Mouse (Mus musculus) gastrocnemius, postnatal 4 days (tissue): ENCODE data around the gene Gm14406. TPM values are rescaled to one million over a fixed set of nuclear protein-coding genes. Genes with fewer than 3 reads are reported as not detected.
"Not testable (repeated sequence)": the region's sequence is repeated elsewhere in the genome, so short reads cannot be mapped to it uniquely, and the experiment has no call there.

Experiments used
- DNase-seq, 2 experiments: peaks; one replicate each; pipeline ENCODE4 v3.0.0; 2021 to 2022; ENCODE audit warnings: low spot score in 2 of 2, mixed read lengths in 2 of 2
- long read RNA-seq, 2 experiments: library from polyadenylated mRNA; stranded (forward); transcript quantifications; one replicate each; pipeline ENCODE4 v2.0.0; 2021
- total RNA-seq, 2 experiments: library from RNA; stranded (reverse); gene quantifications; 2 replicates each; pipeline ENCODE4 v1.2.3; 2021

Gene Gm14406
- under 1 TPM in 1 of 2 experiments, not detected in 1; 0.21 TPM for total RNA-seq
- long read RNA-seq, experiment 1, partial matches to known transcripts, result 0 of 1 reads
- long read RNA-seq, experiment 1, other reads (novel, unspliced or antisense), result 1 of 1 reads
- long read RNA-seq, experiment 2, result 0 reads

DNA sequence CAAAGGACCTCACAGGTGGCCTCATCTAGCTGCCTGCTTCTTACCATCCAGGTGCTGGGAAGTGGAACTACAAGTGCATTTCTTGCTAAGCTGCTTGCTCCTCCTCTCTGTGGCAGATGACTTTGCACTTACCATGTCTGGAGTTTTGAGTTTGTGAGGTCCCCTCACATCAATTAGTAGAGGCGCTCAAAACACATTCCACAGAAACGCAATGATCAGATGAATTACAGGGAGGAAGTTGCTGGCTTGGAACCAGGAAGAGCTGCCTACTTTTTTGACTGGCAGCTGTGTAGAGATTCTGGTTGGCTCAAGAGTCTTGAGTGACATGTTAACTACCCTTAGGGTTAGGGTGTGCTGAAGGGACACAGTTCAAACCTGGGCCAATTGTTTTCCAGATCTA lies at the start of gene Gm14406:
TSS of gene Gm14406 (minus strand) at position 213 of the 400 bp plus-strand sequence.
- not testable (repeated sequence) for DNase-seq

- DNase-seq, result not testable (repeated sequence)
Measured at GRCm38 (mm10) chr2:177575141-177575540, 2.9 kb downstream of the Gm14406 start.

DNA sequence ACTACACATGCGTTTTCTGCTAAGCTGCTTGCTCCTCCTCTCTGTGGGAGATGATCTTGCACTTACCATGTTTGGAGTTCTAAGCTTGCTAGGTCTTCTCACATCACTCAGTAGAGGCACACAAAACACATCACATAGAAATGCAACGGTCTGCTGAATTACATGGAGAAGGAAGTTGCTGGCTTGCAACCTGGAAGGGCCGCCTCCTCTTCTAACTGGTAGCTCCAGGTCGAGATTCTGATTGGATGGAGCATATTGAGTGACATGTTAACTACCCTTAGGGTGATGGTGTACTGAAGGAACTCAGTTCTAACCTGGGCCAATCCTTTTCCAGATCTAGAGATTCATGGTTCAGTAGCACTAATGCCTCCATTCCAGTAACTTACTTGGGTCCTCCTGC lies 18.6 kb downstream of the Gm14406 start:
- not testable (repeated sequence) for DNase-seq

- DNase-seq, result not testable (repeated sequence)
Measured at GRCm38 (mm10) chr2:177555261-177555660, 22.7 kb downstream of the Gm14406 start.

GRCm38 (mm10) chr2:177537717-177538116 lies 40.3 kb downstream of the Gm14406 start:
- not testable (repeated sequence) for DNase-seq

DNA sequence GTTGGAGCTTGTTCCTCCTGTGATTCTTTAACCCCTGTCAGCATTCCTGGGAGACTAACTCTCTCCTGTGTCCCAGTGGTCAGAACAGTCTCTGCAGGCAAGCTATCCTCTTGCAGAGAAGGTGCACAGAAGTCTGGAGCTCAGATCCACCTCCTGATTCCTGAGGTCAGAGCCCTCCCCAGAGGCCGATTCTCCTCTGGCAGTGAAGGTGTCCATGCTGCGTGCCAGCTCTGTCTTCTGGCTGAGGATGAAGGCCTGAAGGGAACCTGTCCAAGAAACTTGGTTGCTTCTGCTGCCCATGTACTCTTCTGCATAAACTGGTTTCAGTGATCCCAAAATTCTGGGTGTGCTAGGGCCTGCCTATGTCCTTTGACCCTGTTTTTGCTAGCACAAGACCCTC lies 40.9 kb downstream of the Gm14406 start:
- not testable (repeated sequence) for DNase-seq

GRCm38 (mm10) chr2:177535876-177536275 lies 42.1 kb downstream of the Gm14406 start:
- DNase-seq, result no peak

DNA sequence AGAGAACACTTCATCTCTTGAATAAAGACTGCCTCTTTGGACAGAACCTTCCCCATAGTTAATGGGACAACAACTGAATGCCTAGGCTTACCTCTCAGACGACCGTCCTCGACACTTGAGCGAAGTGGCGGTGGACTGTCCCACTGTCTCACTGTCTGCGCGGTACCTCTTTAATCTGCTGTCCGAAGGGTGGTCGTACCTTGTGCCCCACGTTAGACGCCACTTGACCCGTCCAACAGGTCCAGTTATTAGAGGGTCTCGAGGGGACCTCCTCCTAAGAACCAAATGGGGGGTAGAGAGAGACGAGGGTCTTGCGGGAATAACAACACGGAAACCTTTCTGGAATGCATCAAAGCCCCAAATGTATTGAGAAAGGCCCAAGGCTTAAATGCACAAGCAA lies 53.8 kb downstream of the Gm14406 start:
- DNase-seq, result not testable (repeated sequence)

DNA sequence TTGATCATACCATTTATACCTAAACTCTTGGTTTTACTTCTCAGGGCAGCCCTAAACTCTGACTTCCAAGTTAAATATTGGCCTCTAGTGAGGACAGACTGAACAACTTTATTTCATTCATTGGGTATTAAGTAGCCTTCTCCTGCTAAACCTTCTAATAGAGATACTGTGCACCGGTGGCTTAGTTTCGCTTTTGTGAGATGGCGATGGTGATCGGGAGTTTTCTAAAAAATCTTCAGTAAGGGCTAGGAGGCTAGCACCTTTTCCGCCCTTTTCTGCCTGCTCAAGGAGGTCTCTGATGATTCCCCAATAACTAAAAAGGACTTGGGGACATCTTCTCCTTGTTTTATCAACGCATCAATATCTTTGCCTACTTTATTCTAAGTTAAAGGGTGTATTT lies 54.3 kb downstream of the Gm14406 start:
- DNase-seq, result not testable (repeated sequence)

GRCm38 (mm10) chr2:177523061-177523460 lies 54.9 kb downstream of the Gm14406 start:
- DNase-seq, result no peak

- DNase-seq, result no peak
Measured at GRCm38 (mm10) chr2:177520035-177520434, 58.0 kb downstream of the Gm14406 start.

Other genes starting within 250 kb of the Gm14406 start
- gene Gm14418, start 179.9 kb downstream of the Gm14406 start, total RNA-seq, result 10 to 100 TPM; 11.1 to 11.8 TPM
- 10 to 100 TPM; 23.1 to 28.5 TPM for gene Zfp970, start 113.5 kb downstream of the Gm14406 start, total RNA-seq
- gene Gm14403, start 80.0 kb downstream of the Gm14406 start, total RNA-seq, result 10 to 100 TPM; 21.8 to 25.3 TPM
- 10 to 100 TPM; 12.9 to 16.6 TPM for gene Gm14322, start 181.1 kb upstream of the Gm14406 start, total RNA-seq